Mouse (Mus musculus): ENCODE measurements around the gene Ints6. TPM values are rescaled to one million over a fixed set of nuclear protein-coding genes. Genes with fewer than 3 reads are reported as not detected.

Gene Ints6
- polyA plus RNA-seq, 1 experiment = 4.8 TPM

- WGBS = 84% methylated on average over 6 of the region's 6 CpGs
- no peak for DNase-seq (ENCODE audit: low read depth in 1 of 2, low spot score in 2 of 2)
- TF ChIP-seq CTCF (IDR thresholded peaks at IDR 0.05; ENCODE audit: extremely low read depth, insufficient read depth, insufficient read length, insufficient replicate concordance) (no peak), POLR2A (IDR thresholded peaks at IDR 0.05; ENCODE audit: low read depth, low read length) (no peak)
Measured at GRCm38 (mm10) chr14:62773766-62774165, 12.8 kb upstream of the Ints6 start.

GRCm38 (mm10) chr14:62765398-62765797 lies 4.4 kb upstream of the Ints6 start:
- TF ChIP-seq CTCF (IDR thresholded peaks at IDR 0.05; ENCODE audit: extremely low read depth, insufficient read depth, insufficient read length, insufficient replicate concordance) (no peak), POLR2A (IDR thresholded peaks at IDR 0.05; ENCODE audit: low read depth, low read length) (no peak)
- no peak for DNase-seq (ENCODE audit: low read depth in 1 of 2, low spot score in 2 of 2)
- H3K4me1 ChIP-seq (ENCODE audit: control insufficient read depth, insufficient read depth, insufficient read length) = no peaks in the 10 kb centered on the region
- H3K27ac ChIP-seq (ENCODE audit: insufficient read depth, low read length) = no peak overlapping the region
- no peak overlapping the region for H3K4me3 ChIP-seq (ENCODE audit: extremely low read depth, insufficient read depth, insufficient read length)
- H3K36me3 ChIP-seq (ENCODE audit: control insufficient read depth, insufficient read depth, low read length) = no peaks in the 10 kb centered on the region
- H3K27me3 ChIP-seq (ENCODE audit: control insufficient read depth, insufficient read depth, low read length) = no peaks in the 10 kb centered on the region
- 83% methylated on average over 2 of the region's 2 CpGs for WGBS

More at GRCm38 (mm10) chr14:62773766-62774165, 12.8 kb upstream of the Ints6 start:
- Histone ChIP-seq H3K4me1 (ENCODE audit: control insufficient read depth, insufficient read depth, insufficient read length) (no peaks in the 10 kb centered on the region), H3K27ac (ENCODE audit: insufficient read depth, low read length) (no peak overlapping the region), H3K27me3 (ENCODE audit: control insufficient read depth, insufficient read depth, low read length) (no peaks in the 10 kb centered on the region), H3K36me3 (ENCODE audit: control insufficient read depth, insufficient read depth, low read length) (no peaks in the 10 kb centered on the region), H3K4me3 (ENCODE audit: extremely low read depth, insufficient read depth, insufficient read length) (no peak overlapping the region)

GRCm38 (mm10) chr14:62764371-62764770 lies 3.4 kb upstream of the Ints6 start:
- Histone ChIP-seq H3K4me3 (ENCODE audit: extremely low read depth, insufficient read depth, insufficient read length) (no peak overlapping the region), H3K27me3 (ENCODE audit: control insufficient read depth, insufficient read depth, low read length) (no peaks in the 10 kb centered on the region), H3K4me1 (ENCODE audit: control insufficient read depth, insufficient read depth, insufficient read length) (no peaks in the 10 kb centered on the region), H3K36me3 (ENCODE audit: control insufficient read depth, insufficient read depth, low read length) (no peaks in the 10 kb centered on the region), H3K27ac (ENCODE audit: insufficient read depth, low read length) (no peak overlapping the region)
- TF ChIP-seq POLR2A (IDR thresholded peaks at IDR 0.05; ENCODE audit: low read depth, low read length) (no peak), CTCF (IDR thresholded peaks at IDR 0.05; ENCODE audit: extremely low read depth, insufficient read depth, insufficient read length, insufficient replicate concordance) (no peak)
- no peak for DNase-seq (ENCODE audit: low read depth in 1 of 2, low spot score in 2 of 2)
- 56% methylated on average over 5 of the region's 5 CpGs for WGBS

- no peak for TF ChIP-seq CTCF (IDR thresholded peaks at IDR 0.05; ENCODE audit: extremely low read depth, insufficient read depth, insufficient read length, insufficient replicate concordance)
- TF ChIP-seq POLR2A (IDR thresholded peaks at IDR 0.05; ENCODE audit: low read depth, low read length) = no peak
- H3K36me3 ChIP-seq (ENCODE audit: control insufficient read depth, insufficient read depth, low read length) = no peaks in the 10 kb centered on the region; the same call in 1 of the 2 replicates
- no peaks in the 10 kb centered on the region for H3K27me3 ChIP-seq (ENCODE audit: control insufficient read depth, insufficient read depth, low read length)
- H3K27ac ChIP-seq (ENCODE audit: insufficient read depth, low read length) = peak overlapping the region; percentile 96
- H3K4me1 ChIP-seq (ENCODE audit: control insufficient read depth, insufficient read depth, insufficient read length) = no peaks in the 10 kb centered on the region; the same call in 1 of the 2 replicates
- H3K4me3 ChIP-seq (ENCODE audit: extremely low read depth, insufficient read depth, insufficient read length) = peak overlapping the region; percentile 70
- 3% methylated on average over 11 of the region's 11 CpGs for WGBS
- DNase-seq (ENCODE audit: low read depth in 1 of 2, low spot score in 2 of 2) = peak; percentile 6 to 12
Measured at GRCm38 (mm10) chr14:62761943-62762342, 974 bp upstream of the Ints6 start.

- no peak for TF ChIP-seq POLR2A (IDR thresholded peaks at IDR 0.05; ENCODE audit: low read depth, low read length)
- TF ChIP-seq CTCF (IDR thresholded peaks at IDR 0.05; ENCODE audit: extremely low read depth, insufficient read depth, insufficient read length, insufficient replicate concordance) = no peak
- H3K36me3 ChIP-seq (ENCODE audit: control insufficient read depth, insufficient read depth, low read length) = no peaks in the 10 kb centered on the region; the same call in 1 of the 2 replicates
- H3K27ac ChIP-seq (ENCODE audit: insufficient read depth, low read length) = peak overlapping the region; percentile 91
- no peaks in the 10 kb centered on the region; the same call in 1 of the 2 replicates for H3K4me1 ChIP-seq (ENCODE audit: control insufficient read depth, insufficient read depth, insufficient read length)
- H3K27me3 ChIP-seq (ENCODE audit: control insufficient read depth, insufficient read depth, low read length) = no peaks in the 10 kb centered on the region
- peak overlapping the region; percentile 78 for H3K4me3 ChIP-seq (ENCODE audit: extremely low read depth, insufficient read depth, insufficient read length)
- DNase-seq (ENCODE audit: low read depth in 1 of 2, low spot score in 2 of 2) = peak; percentile 8 to 49
- under 1% methylated on average over 60 of the region's 68 CpGs for whole genome bisulfite sequencing
Measured at GRCm38 (mm10) chr14:62760321-62761035, 491 bp downstream of the Ints6 start.

GRCm38 (mm10) chr14:62759771-62760320 lies 1.1 kb downstream of the Ints6 start:
- peak; percentile 46 to 67 for DNase-seq (ENCODE audit: low read depth in 1 of 2, low spot score in 2 of 2)

More at GRCm38 (mm10) chr14:62759771-62760320, 1.1 kb downstream of the Ints6 start:
- 2% methylated on average over 36 of the region's 38 CpGs for WGBS
- peak overlapping the region; percentile 78 for H3K4me3 ChIP-seq (ENCODE audit: extremely low read depth, insufficient read depth, insufficient read length)
- no peaks in the 10 kb centered on the region for H3K27me3 ChIP-seq (ENCODE audit: control insufficient read depth, insufficient read depth, low read length)
- peak overlapping the region; percentile 91 for H3K27ac ChIP-seq (ENCODE audit: insufficient read depth, low read length)
- H3K36me3 ChIP-seq (ENCODE audit: control insufficient read depth, insufficient read depth, low read length) = no peaks in the 10 kb centered on the region; the same call in 1 of the 2 replicates
- no peaks in the 10 kb centered on the region; the same call in 1 of the 2 replicates for H3K4me1 ChIP-seq (ENCODE audit: control insufficient read depth, insufficient read depth, insufficient read length)
- TF ChIP-seq CTCF (IDR thresholded peaks at IDR 0.05; ENCODE audit: extremely low read depth, insufficient read depth, insufficient read length, insufficient replicate concordance) (no peak), POLR2A (IDR thresholded peaks at IDR 0.05; ENCODE audit: low read depth, low read length) (peak; percentile 65)

All from spleen, adult 2 months (tissue).